Mouse (Mus musculus): ENCODE data around the gene Msrb3. TPM values are rescaled to one million over a fixed set of nuclear protein-coding genes. Genes with fewer than 3 reads are reported as not detected.
A peak's percentile ranks its signal among the peaks of the same experiment; 100 is the strongest.

The Msrb3 gene
- total and polyA plus RNA-seq, 3 experiments, result 0.15 TPM; not detected in 1

DNA sequence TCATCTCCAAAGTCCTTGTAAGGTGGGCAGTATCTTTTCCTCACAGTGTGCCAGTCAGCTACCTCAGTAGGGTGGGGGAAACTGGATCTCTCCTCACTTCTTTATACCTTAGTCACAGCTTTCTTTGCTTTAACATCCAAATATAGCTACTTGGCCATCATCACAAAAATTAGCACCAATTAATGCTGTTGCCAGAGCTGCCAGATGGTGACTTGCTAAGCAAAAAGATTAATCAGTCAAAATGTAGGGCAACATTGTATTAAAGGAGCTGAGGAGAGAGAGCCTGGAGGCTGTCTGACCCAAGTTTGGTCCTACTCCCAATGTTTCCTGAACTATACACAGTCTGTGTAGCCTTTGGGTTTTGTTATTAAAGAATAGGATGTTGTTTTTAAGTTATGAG lies 65.1 kb downstream of the Msrb3 start:
- Histone ChIP-seq H3K4me1 (ENCODE audit: control insufficient read depth in 1 of 2, insufficient read depth in 2 of 2, low read length in 2 of 2) (no peaks in the 10 kb centered on the region), H3K27me3 (ENCODE audit: control insufficient read depth in 1 of 2, insufficient read depth in 2 of 2, low read length in 2 of 2) (peaks cover 0 to 1% of the 10 kb centered on the region in 2 experiments; a peak in 1 of 4 replicates), H3K9me3 (replicated peaks; ENCODE audit: insufficient read depth, low read length) (no peaks in the 10 kb centered on the region), H3K9ac (ENCODE audit: control insufficient read depth, low read depth, low read length, poor library complexity, severe bottlenecking) (no peak overlapping the region), H3K27ac (ENCODE audit: control insufficient read depth, low read depth, low read length) (no peak overlapping the region), H3K79me2 (ENCODE audit: control insufficient read depth, insufficient read depth, low read length, poor library complexity) (no peaks in the 10 kb centered on the region), H3K36me3 (ENCODE audit: control insufficient read depth in 1 of 2, insufficient read depth in 2 of 2, low read length in 2 of 2) (no peaks in the 10 kb centered on the region), H3K4me3 (ENCODE audit: control insufficient read depth in 1 of 2, insufficient read depth in 1 of 2, low read depth in 2 of 2, low read length in 2 of 2) (no peak overlapping the region)
- TF ChIP-seq ZKSCAN1 (IDR thresholded peaks at IDR 0.05; ENCODE audit: low read depth, low read length), result no peak
- TF ChIP-seq MEF2A (IDR thresholded peaks at IDR 0.05; ENCODE audit: extremely low read depth, insufficient replicate concordance, low read depth, low read length, poor library complexity, severe bottlenecking), result no peak
- no peak for TF ChIP-seq MAFK (IDR thresholded peaks at IDR 0.05; ENCODE audit: borderline replicate concordance, low read depth, low read length)
- TF ChIP-seq MYC (IDR thresholded peaks at IDR 0.05; ENCODE audit: low read depth, low read length), result no peak
- no peak for TF ChIP-seq E2F4 (IDR thresholded peaks at IDR 0.05; ENCODE audit: borderline replicate concordance, low read depth, low read length)
- TF ChIP-seq TCF12 (IDR thresholded peaks at IDR 0.05; ENCODE audit: low read depth, low read length), result no peak
- TF ChIP-seq KAT2A (conservative IDR thresholded peaks at IDR 0.05; ENCODE audit: low read depth, low read length), result no peak
- TF ChIP-seq SIN3A (IDR thresholded peaks at IDR 0.05; ENCODE audit: low read length), result no peak
- TF ChIP-seq ZNF384 (IDR thresholded peaks at IDR 0.05; ENCODE audit: low read depth, low read length), result no peak
- no peak for TF ChIP-seq GATA1 (IDR thresholded peaks at IDR 0.05; ENCODE audit: low read depth, low read length)
- TF ChIP-seq BHLHE40 (IDR thresholded peaks at IDR 0.05; ENCODE audit: borderline replicate concordance, low read depth, low read length), result no peak
- TF ChIP-seq USF1 (IDR thresholded peaks at IDR 0.05; ENCODE audit: low read depth, low read length), result no peak
- no peak for TF ChIP-seq USF2 (IDR thresholded peaks at IDR 0.05; ENCODE audit: borderline replicate concordance in 1 of 2, insufficient read depth in 1 of 2, low read depth in 1 of 2, low read length in 2 of 2)
- TF ChIP-seq MYB (IDR thresholded peaks at IDR 0.05; ENCODE audit: low read depth, low read length), result no peak
- TF ChIP-seq NELFE (IDR thresholded peaks at IDR 0.05; ENCODE audit: low read depth, low read length), result no peak
- TF ChIP-seq JUND (IDR thresholded peaks at IDR 0.05; ENCODE audit: low read depth, low read length), result no peak
- no peak for TF ChIP-seq TBP (IDR thresholded peaks at IDR 0.05; ENCODE audit: low read depth, low read length)
- TF ChIP-seq RAD21 (IDR thresholded peaks at IDR 0.05; ENCODE audit: low read depth, low read length), result no peak
- no peak for TF ChIP-seq MAZ (IDR thresholded peaks at IDR 0.05; ENCODE audit: low read depth, low read length)
- no peak for DNase-seq (ENCODE audit: low read depth, low spot score)

DNA sequence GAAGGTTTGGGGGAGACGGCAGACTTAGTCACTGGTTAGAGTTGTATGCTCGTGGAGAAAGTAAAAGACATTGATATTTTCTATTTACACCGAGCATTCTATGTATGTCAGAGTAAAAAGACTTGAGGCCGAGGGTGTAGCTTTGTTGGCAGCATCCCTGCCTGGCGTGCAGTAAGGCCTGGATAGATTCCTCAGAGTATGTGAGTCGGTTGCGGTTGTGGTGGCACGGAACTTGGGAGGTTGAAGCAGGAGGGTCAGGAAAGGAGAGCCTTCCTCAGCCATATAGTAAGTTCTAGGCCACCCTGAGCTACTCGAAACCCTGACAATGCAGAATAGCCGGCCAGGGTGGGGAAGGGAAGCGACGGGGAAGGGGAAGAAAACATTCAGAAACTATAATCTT lies 71.1 kb downstream of the Msrb3 start:
- Histone ChIP-seq H3K27me3 (ENCODE audit: control insufficient read depth in 1 of 2, insufficient read depth in 2 of 2, low read length in 2 of 2) (no peaks in the 10 kb centered on the region), H3K79me2 (ENCODE audit: control insufficient read depth, insufficient read depth, low read length, poor library complexity) (no peaks in the 10 kb centered on the region), H3K4me3 (ENCODE audit: control insufficient read depth in 1 of 2, insufficient read depth in 1 of 2, low read depth in 2 of 2, low read length in 2 of 2) (no peak overlapping the region), H3K4me1 (ENCODE audit: control insufficient read depth in 1 of 2, insufficient read depth in 2 of 2, low read length in 2 of 2) (peaks cover 4 to 16% of the 10 kb centered on the region in 2 experiments), H3K36me3 (ENCODE audit: control insufficient read depth in 1 of 2, insufficient read depth in 2 of 2, low read length in 2 of 2) (peaks cover 0 to 8% of the 10 kb centered on the region in 2 experiments; a peak in 2 of 4 replicates), H3K9me3 (replicated peaks; ENCODE audit: insufficient read depth, low read length) (no peaks in the 10 kb centered on the region), H3K27ac (ENCODE audit: control insufficient read depth, low read depth, low read length) (no peak overlapping the region), H3K9ac (ENCODE audit: control insufficient read depth, low read depth, low read length, poor library complexity, severe bottlenecking) (no peak overlapping the region)
- TF ChIP-seq ELF1 (IDR thresholded peaks at IDR 0.05; ENCODE audit: low read depth, low read length) (no peak), USF2 (IDR thresholded peaks at IDR 0.05; ENCODE audit: borderline replicate concordance in 1 of 2, insufficient read depth in 1 of 2, low read depth in 1 of 2, low read length in 2 of 2) (no peak), TCF12 (IDR thresholded peaks at IDR 0.05; ENCODE audit: low read depth, low read length) (no peak), MYB (IDR thresholded peaks at IDR 0.05; ENCODE audit: low read depth, low read length) (no peak), NRF1 (IDR thresholded peaks at IDR 0.05; ENCODE audit: insufficient read depth, low read depth, low read length, poor library complexity, severe bottlenecking) (no peak), MAFK (IDR thresholded peaks at IDR 0.05; ENCODE audit: borderline replicate concordance, low read depth, low read length) (no peak), USF1 (IDR thresholded peaks at IDR 0.05; ENCODE audit: low read depth, low read length) (no peak), NELFE (IDR thresholded peaks at IDR 0.05; ENCODE audit: low read depth, low read length) (no peak), HCFC1 (IDR thresholded peaks at IDR 0.05; ENCODE audit: low read depth, low read length) (no peak)
- DNase-seq (ENCODE audit: low read depth, low spot score), result peak; percentile 6

Data from MEL (cell line).